ENCODE assay signal across 8 mouse cellular contexts in genomic region chr19:43525104-43525482, GRCm38 (mm10). TPM values are rescaled to one million over a fixed set of nuclear protein-coding genes. Genes with fewer than 3 reads are reported as not detected.
DNase-seq lines count a peak whose midpoint lies in the region; ATAC-seq and TF ChIP-seq lines count a peak whose summit lies in the region.

No protein-coding gene starts in this region.

- peaks cover 16% of the 10 kb centered on the region for H3K4me1 ChIP-seq in heart, embryonic 11.5 days (ENCODE audit: control insufficient read depth, insufficient read depth, low read length)
- peaks cover 50% of the 10 kb centered on the region for H3K4me1 ChIP-seq in G1E (ENCODE audit: insufficient read depth, low read depth, low read length)
- H3K4me1 ChIP-seq in embryonic facial prominence, embryonic 12.5 days, result peaks cover 22% of the 10 kb centered on the region; the same call in 1 of the 2 replicates
- peaks cover 45% of the 10 kb centered on the region for H3K4me1 ChIP-seq in hindbrain, embryonic 13.5 days (replicated peaks)
- peaks cover 14% of the 10 kb centered on the region for H3K4me1 ChIP-seq in limb, embryonic 15.5 days
- H3K4me1 ChIP-seq in midbrain, embryonic 16.5 days (ENCODE audit: control insufficient read depth, insufficient read depth, low read length), result peaks cover 30% of the 10 kb centered on the region

- H3K36me3 ChIP-seq in heart, embryonic 11.5 days (ENCODE audit: control insufficient read depth, insufficient read depth, low read length), result no peaks in the 10 kb centered on the region
- peaks cover 22% of the 10 kb centered on the region for H3K36me3 ChIP-seq in G1E (replicated peaks)
- no peaks in the 10 kb centered on the region for H3K36me3 ChIP-seq in embryonic facial prominence, embryonic 12.5 days
- H3K36me3 ChIP-seq in hindbrain, embryonic 13.5 days, result no peaks in the 10 kb centered on the region
- no peaks in the 10 kb centered on the region for H3K36me3 ChIP-seq in limb, embryonic 15.5 days
- H3K36me3 ChIP-seq in midbrain, embryonic 16.5 days (ENCODE audit: control insufficient read depth, insufficient read depth, low read length), result no peaks in the 10 kb centered on the region

- H3K9me3 ChIP-seq in heart, embryonic 11.5 days (replicated peaks; ENCODE audit: control insufficient read depth, low read length), result no peaks in the 10 kb centered on the region
- H3K9me3 ChIP-seq in G1E (replicated peaks), result no peaks in the 10 kb centered on the region
- no peaks in the 10 kb centered on the region for H3K9me3 ChIP-seq in embryonic facial prominence, embryonic 12.5 days
- no peaks in the 10 kb centered on the region for H3K9me3 ChIP-seq in hindbrain, embryonic 13.5 days
- no peaks in the 10 kb centered on the region for H3K9me3 ChIP-seq in limb, embryonic 15.5 days
- H3K9me3 ChIP-seq in midbrain, embryonic 16.5 days (replicated peaks; ENCODE audit: control insufficient read depth, low read length, poor library complexity, severe bottlenecking), result no peaks in the 10 kb centered on the region

- no peak for ATAC-seq in heart, embryonic 11.5 days (replicated peaks; ENCODE audit: insufficient number of reproducible peaks, low FRiP score, low TSS enrichment)
- no peak for ATAC-seq in G1E (ENCODE audit: extremely low read depth, insufficient number of reproducible peaks, low FRiP score, poor library complexity, severe bottlenecking)
- no peak for ATAC-seq in embryonic facial prominence, embryonic 12.5 days (ENCODE audit: insufficient number of reproducible peaks, insufficient read depth, low FRiP score, low TSS enrichment)
- no peak for ATAC-seq in hindbrain, embryonic 13.5 days (ENCODE audit: low FRiP score)
- ATAC-seq in limb, embryonic 15.5 days (ENCODE audit: insufficient number of reproducible peaks, low FRiP score, low TSS enrichment, low read depth), result no peak
- ATAC-seq in midbrain, embryonic 16.5 days, result no peak; the same call in 1 of the 2 replicates

- WGBS in heart, embryonic 11.5 days (ENCODE audit: insufficient replicate concordance), result 10% methylated on average over 10 of the region's 10 CpGs
- WGBS in embryonic facial prominence, embryonic 12.5 days, result 23% methylated on average over 10 of the region's 10 CpGs
- WGBS in hindbrain, embryonic 13.5 days, result 21% methylated on average over 10 of the region's 10 CpGs
- 11% methylated on average over 10 of the region's 10 CpGs for WGBS in limb, embryonic 15.5 days
- WGBS in midbrain, embryonic 16.5 days, result 19% methylated on average over 10 of the region's 10 CpGs

- TF ChIP-seq CTCF in G1E (IDR thresholded peaks at IDR 0.05; ENCODE audit: low read depth, low read length), result no peak

- peak overlapping the region; percentile 89 for H3K27ac ChIP-seq in heart, embryonic 11.5 days (ENCODE audit: low read depth, low read length)
- H3K27ac ChIP-seq in embryonic facial prominence, embryonic 12.5 days, result no peak overlapping the region
- H3K27ac ChIP-seq in hindbrain, embryonic 13.5 days, result peak overlapping the region; percentile 78
- peak overlapping the region; percentile 51; the same call in 1 of the 2 replicates for H3K27ac ChIP-seq in limb, embryonic 15.5 days
- peak overlapping the region; percentile 89 for H3K27ac ChIP-seq in midbrain, embryonic 16.5 days (ENCODE audit: low read length)

- no peak for DNase-seq in heart, postnatal 25 days (ENCODE audit: low spot score)
- no peak for DNase-seq in G1E (ENCODE audit: low spot score)
- no peak for DNase-seq in yolk sac, embryonic 10.5 days (ENCODE audit: low spot score)

- peak overlapping the region; percentile 83 for H3K4me2 ChIP-seq in heart, embryonic 11.5 days
- peak overlapping the region; percentile 58 for H3K4me2 ChIP-seq in embryonic facial prominence, embryonic 12.5 days (replicated peaks)
- peak overlapping the region; percentile 64 for H3K4me2 ChIP-seq in hindbrain, embryonic 13.5 days
- peak overlapping the region; percentile 83 for H3K4me2 ChIP-seq in limb, embryonic 15.5 days
- peak overlapping the region; percentile 83 for H3K4me2 ChIP-seq in midbrain, embryonic 16.5 days (ENCODE audit: low read length)

- H3K4me3 ChIP-seq in heart, embryonic 11.5 days (ENCODE audit: low read depth, low read length), result peak overlapping the region; percentile 64
- peak overlapping the region; percentile 83 for H3K4me3 ChIP-seq in G1E (ENCODE audit: low read depth, low read length)
- H3K4me3 ChIP-seq in embryonic facial prominence, embryonic 12.5 days, result peak overlapping the region; percentile 73
- H3K4me3 ChIP-seq in hindbrain, embryonic 13.5 days, result peak overlapping the region; percentile 67
- peak overlapping the region; percentile 76 for H3K4me3 ChIP-seq in limb, embryonic 15.5 days
- H3K4me3 ChIP-seq in midbrain, embryonic 16.5 days (ENCODE audit: low read depth, low read length), result peak overlapping the region; percentile 55

- no peaks in the 10 kb centered on the region for H3K27me3 ChIP-seq in heart, embryonic 11.5 days (ENCODE audit: control insufficient read depth, insufficient read depth, low read length)
- H3K27me3 ChIP-seq in G1E (ENCODE audit: insufficient read depth, low read length), result no peaks in the 10 kb centered on the region
- 0 out of 2 replicates have a peak, but pooled peaks cover 4% of the 10 kb centered on the region for H3K27me3 ChIP-seq in embryonic facial prominence, embryonic 12.5 days
- H3K27me3 ChIP-seq in hindbrain, embryonic 13.5 days, result 0 out of 2 replicates have a peak, but pooled peaks cover 6% of the 10 kb centered on the region
- no peaks in the 10 kb centered on the region for H3K27me3 ChIP-seq in limb, embryonic 15.5 days
- H3K27me3 ChIP-seq in midbrain, embryonic 16.5 days (ENCODE audit: control insufficient read depth, insufficient read depth, low read depth, low read length), result no peaks in the 10 kb centered on the region

- intact Hi-C loops in heart, postnatal 25 days (cut with DNase I), result no loop called here

- H3K9ac ChIP-seq in heart, embryonic 11.5 days (ENCODE audit: low read depth, low read length), result peak overlapping the region; percentile 80
- peak overlapping the region; percentile 62 for H3K9ac ChIP-seq in embryonic facial prominence, embryonic 12.5 days
- peak overlapping the region; percentile 83 for H3K9ac ChIP-seq in hindbrain, embryonic 13.5 days
- H3K9ac ChIP-seq in limb, embryonic 15.5 days, result peak overlapping the region; percentile 59
- H3K9ac ChIP-seq in midbrain, embryonic 16.5 days (ENCODE audit: low read depth, low read length), result peak overlapping the region; percentile 89

RNA-seq across cellular contexts. Expression of gene Got1, which starts 0.7 kb away (rescaled TPM):
- polyA plus RNA-seq in heart, embryonic 11.5 days (2014; fragmentation: Nextera tagmentation; extraction: Ambion mirVana), result 134 and 158 TPM in 2 replicates
- 1,000 to 10,000 TPM in 1 of 2 experiments, 100 to 1,000 TPM in 1; 915 to 1,100 TPM for total RNA-seq in heart, postnatal 25 days (2021)
- total RNA-seq in G1E (2014; fragmentation: Nextera tagmentation) (44.6 and 57.9 TPM in 2 replicates), G1E (2017) (50.8 and 60.3 TPM in 2 replicates)
- polyA plus RNA-seq in G1E (2012), result 9.8 and 12.7 TPM in 2 replicates
- polyA plus RNA-seq in embryonic facial prominence, embryonic 12.5 days (2016; fragmentation: Nextera tagmentation; extraction: Ambion mirVana), result 42.9 and 44.1 TPM in 2 replicates
- 75.4 and 75.8 TPM in 2 replicates for polyA plus RNA-seq in hindbrain, embryonic 13.5 days (2015; fragmentation: Nextera tagmentation; extraction: Ambion mirVana)
- polyA plus RNA-seq in limb, embryonic 15.5 days (2015; fragmentation: Nextera tagmentation; extraction: Ambion mirVana), result 22.7 and 30.6 TPM in 2 replicates
- 107 and 113 TPM in 2 replicates for polyA plus RNA-seq in midbrain, embryonic 16.5 days (2015; fragmentation: Nextera tagmentation; extraction: Ambion mirVana)
